Mouse (Mus musculus) liver, embryonic 14.5 days (tissue): ENCODE measurements around the gene Gpr162.

Experiments
- CTCF ChIP-seq: IDR thresholded peaks from 2 replicates; pipeline ENCODE4 v1.5.1; 2016; ENCODE audit warnings: antibody characterized with exemption, low read depth, control low read depth
- EP300 ChIP-seq: IDR thresholded peaks from 2 replicates; pipeline ENCODE4 v1.6.1; 2016; ENCODE audit warnings: antibody characterized with exemption, low read depth

DNA sequence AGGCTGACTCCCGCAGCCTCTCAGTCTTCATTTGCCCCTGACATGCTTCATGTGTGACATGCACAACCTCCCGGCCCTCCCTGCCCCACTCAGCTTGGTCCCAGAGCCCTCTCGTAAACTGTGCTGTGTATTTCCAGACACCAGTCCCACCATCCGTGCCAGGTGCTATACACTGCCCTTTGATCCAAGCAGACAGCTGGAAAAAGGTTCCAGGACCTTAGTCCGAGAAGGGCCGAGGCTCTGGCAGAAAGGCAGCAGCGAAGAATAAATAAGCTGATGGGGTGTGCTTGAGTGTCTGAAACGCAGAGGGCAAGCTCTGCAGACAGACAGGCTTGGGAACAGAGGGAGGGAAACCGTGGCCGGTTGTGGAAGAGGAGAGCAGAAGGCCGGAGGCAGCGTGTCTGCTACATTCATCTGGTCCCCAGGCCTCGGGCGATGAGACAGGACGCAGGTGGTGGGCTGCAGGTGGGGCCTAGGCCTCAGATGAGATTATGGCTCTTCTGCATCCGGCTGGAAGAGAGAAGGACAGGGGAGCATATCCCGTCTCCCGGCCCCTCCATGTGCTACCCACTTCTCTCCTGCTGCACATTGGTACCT is 2.1 kb upstream of the Gpr162 start:
- TF ChIP-seq EP300 (no peak), CTCF (no peak)
